Mouse (Mus musculus): ENCODE measurements around the gene Rpl23a.

Rpl23a gene

DNA sequence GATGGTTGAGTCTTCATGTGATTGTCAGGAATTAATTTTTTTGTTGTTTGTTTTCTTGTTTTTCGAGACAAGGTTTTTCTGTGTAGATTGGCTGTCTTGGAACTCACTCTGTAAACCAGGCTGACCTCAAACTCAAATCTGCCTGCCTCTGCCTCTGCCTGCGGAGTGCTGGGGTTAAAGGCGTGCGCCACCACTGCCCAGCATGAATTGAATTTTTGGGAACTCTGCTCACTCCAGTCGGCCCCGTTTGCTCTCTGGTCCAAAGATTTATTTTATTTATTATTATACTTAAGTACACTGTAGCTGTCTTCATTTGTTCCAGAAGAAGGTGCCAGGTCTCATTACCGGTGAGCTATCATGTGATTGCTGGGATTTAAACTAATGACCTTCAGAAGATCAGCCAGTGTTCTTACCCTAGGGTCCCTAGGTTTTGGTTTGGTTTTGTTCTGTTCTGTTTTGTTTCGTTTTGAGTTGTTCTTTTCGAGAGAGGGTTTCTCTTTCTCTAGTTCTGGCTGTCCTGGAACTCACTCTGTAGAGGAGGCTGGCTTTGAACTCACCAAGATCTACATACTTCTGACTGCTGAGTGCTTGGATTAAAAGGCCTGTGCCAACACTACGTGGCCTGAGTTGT is 615 bp upstream of the Rpl23a start:
- peak; percentile 87 for DNase-seq

DNA sequence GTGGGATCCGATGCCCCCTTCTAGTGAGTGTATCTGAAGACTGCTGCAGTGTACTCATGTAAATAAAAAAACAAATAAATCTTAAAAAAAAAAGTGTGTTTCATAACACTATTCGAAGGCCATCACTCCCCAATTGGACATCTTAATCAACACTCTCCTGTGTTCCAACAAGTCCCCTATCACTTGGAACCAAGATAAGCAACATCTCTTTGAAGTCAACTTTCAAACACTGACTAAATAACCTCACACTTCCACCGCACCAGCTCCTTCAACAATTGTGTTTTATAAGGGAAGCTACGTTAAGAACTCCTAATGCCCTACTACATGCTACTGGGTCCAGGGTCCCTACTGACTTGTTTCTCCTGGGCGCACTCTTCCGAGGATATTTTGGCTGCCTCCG is 934 bp downstream of the Rpl23a start:
- DNase-seq: no peak

DNA sequence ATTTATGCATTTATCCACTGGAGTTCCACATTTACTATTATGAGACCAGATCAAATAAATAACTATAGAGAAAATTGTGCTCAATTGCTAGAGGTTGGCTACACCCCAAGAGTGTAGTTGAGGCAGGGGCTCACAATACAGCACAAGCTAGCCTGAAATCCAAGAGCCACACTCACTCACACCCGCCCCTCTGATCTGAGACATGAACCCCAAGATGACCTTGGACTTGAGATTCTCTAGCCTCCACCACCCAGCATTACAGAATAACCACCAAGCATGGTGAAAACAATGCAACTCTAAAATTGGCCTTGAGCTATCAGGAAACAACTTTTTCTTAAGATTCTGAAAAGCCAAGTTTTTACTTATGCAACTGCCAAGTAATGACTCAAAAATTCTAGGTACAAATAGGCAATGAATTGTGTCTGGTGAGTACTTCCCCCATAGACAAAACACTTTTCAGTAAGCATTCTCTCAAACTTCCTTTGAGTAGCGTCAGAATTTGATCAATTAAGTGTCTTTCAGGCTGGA is 1.5 kb downstream of the Rpl23a start:
- peak; percentile 89 for DNase-seq

DNA sequence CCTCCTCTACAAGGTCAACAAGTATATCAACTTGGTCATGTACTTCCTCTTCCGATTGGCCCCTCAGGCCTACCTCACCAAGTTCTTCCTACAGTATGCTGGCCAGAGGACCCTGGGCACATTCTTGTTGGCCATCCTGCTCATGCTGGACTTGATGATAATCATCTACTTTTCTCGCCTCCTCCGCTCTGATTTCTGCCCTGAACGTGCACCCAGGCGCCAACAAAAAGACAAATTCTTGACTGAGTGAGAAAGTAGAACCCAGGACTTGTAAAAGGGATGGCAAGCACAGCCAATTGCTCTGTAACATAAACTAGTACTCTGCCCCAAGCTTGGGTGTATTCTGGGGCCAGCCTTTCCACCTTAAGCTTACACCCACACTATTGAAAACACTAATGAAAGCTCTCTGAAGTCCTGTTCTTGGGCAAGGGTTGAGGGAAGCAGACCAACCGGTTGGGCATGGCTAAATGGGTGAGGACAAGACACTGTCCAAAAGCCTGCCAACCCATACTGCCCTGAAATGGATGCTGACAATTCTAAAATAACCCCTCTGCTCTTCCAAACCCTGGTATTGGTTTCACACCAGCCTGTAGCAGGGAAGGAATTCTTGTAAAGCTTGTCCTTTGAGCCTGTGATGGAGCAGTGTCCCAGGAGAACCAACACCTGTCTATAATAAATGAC is 3.2 kb downstream of the Rpl23a start:
- DNase-seq: peak; percentile 87

DNA sequence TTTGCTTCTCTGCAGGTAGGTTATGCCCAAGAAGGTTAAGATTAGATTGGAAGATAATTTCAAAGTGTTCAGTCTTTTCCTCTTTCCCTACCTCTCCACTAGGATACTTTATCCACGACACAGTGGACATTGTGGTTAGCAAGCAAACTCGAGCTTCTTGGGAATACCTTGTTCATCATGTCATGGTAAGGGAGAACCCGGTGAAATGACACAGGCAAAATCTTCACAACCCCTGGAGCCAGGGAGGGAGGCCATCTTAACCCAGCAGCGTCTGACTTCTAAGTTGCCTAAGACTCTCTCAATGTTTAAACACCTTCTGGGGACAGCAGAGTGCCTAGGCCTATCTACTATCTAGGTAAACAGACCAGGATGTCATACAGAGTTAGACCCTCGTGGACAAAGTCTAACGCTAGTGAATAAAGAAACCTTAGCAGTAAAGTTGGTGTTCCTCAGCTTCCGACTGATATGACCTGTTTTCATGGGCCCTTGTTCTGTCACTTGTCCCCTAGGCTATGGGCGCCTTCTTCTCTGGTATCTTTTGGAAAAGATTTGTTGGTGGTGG is 3.9 kb downstream of the Rpl23a start:
- DNase-seq: no peak

DNA sequence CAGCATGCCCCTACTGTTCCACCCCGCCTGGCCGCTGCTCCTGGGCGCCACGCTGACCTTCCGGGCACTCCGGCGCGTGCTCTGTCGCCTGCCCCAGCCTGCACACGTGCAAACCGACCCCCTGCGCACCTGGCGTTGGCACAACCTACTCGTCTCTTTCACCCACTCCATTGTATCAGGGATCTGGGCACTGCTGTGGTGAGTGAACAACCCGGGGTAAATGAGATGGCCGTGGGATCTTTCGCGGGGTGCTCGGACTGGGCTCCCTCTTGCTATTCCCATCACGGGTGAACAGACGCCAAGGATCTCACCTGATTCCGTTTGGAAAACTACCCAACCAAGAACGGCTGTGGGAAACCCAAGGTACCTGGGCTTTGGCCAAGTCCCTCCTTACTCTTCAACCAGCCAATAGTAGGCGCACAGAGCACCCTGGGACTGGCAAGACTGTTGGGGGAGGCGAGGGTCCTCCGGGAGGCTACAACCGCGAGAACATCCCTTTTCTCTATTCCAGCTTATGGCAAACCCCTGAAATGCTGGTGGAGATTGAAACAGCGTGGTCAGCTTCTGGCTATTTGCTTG is 4.4 kb downstream of the Rpl23a start:
- DNase-seq: peak; percentile 97

GRCm38 (mm10) chr11:78177903-78178858 is 5.2 kb downstream of the Rpl23a start:
- DNase-seq: peak; percentile 99

- peak; percentile 96 for DNase-seq
Measured at GRCm38 (mm10) chr11:78177437-78177836, 5.9 kb downstream of the Rpl23a start.

DNA sequence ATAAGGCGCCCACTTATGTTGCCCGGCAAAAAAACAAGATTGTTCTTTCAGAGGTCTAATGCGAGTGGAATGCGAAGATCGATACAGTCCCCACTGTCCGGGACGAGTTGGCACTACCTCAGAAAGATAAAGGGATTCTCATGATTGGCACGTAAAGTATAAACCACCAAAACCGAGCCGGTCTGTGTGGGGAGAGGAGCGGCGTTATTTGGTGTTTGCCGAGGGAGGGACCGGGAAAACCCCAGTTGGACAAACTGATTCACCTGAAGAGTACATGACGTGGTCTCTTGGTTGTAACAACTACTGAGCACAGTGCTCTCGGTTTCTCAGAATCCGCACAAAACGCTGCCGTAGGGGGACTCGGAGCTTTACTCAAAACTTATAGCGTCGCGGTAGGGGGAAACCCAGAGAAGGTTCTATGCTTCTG is 6.5 kb downstream of the Rpl23a start:
- peak; percentile 93 for DNase-seq

- DNase-seq: peak; percentile 99
Measured at GRCm38 (mm10) chr11:78176402-78176862, 7.0 kb downstream of the Rpl23a start, which contains the start of the genes Nek8 and Tlcd1. TSS of gene Nek8 (minus strand) at chr11:78176675. TSS of gene Tlcd1 (plus strand) at chr11:78176711.

GRCm38 (mm10) chr11:78175771-78176401 is 7.5 kb downstream of the Rpl23a start:
- no peak for DNase-seq

- DNase-seq: no peak
Measured at GRCm38 (mm10) chr11:78174506-78174905, 8.9 kb downstream of the Rpl23a start.

DNA sequence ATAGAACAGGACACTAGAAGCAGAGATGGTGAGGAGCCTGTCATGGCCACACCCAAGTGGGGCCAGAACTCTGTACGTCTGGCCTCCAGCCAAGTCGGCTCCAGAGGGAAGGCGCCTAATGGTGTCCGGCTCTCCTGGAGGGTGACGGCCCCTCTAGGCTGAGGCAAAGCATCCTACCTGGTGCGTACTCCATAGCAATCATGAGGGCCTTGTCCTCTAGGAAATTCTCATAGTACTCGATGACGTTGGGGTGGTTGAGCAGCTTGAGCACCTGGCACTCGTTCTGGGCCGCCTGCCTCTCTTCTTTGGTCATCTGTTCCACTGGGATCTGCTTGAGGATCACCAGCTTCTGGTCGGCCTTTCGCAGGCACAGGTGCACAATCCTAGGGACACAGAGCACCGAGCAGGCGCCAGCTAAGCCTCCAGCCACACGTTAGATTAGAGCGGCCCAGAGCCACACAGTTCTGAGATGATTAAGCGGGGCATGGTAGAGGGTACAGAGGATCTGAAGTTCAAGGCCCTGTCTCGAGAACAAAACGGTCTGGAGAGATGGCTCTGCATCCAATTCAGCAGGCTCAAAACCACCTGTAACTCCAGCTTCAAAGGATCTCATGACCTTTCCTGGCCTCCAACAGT is 10.5 kb downstream of the Rpl23a start:
- peak; percentile 91 for DNase-seq

GRCm38 (mm10) chr11:78172034-78172747 is 11.2 kb downstream of the Rpl23a start:
- DNase-seq: peak; percentile 87

DNA sequence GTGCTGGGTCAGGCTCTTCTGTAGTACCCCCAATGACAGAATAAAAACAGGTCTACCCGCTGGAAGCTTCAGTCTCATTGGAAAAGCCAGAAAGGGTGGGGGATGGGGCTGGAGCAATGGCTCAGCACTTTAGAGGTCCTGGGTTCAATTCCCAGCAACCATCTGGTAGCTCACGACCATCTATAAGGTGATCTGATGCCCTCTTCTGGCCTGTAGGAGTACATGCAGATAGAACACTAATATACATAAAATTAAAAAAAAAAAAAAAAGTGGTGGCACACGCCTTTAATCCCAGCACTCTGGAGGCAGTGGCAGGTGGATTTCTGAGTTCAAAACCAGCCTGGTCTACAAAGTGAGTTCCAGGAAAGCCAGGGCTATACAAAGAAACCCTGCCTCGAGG is 12.1 kb downstream of the Rpl23a start:
- DNase-seq: no peak

GRCm38 (mm10) chr11:78170306-78170705 is 13.1 kb downstream of the Rpl23a start:
- DNase-seq: peak; percentile 87

DNA sequence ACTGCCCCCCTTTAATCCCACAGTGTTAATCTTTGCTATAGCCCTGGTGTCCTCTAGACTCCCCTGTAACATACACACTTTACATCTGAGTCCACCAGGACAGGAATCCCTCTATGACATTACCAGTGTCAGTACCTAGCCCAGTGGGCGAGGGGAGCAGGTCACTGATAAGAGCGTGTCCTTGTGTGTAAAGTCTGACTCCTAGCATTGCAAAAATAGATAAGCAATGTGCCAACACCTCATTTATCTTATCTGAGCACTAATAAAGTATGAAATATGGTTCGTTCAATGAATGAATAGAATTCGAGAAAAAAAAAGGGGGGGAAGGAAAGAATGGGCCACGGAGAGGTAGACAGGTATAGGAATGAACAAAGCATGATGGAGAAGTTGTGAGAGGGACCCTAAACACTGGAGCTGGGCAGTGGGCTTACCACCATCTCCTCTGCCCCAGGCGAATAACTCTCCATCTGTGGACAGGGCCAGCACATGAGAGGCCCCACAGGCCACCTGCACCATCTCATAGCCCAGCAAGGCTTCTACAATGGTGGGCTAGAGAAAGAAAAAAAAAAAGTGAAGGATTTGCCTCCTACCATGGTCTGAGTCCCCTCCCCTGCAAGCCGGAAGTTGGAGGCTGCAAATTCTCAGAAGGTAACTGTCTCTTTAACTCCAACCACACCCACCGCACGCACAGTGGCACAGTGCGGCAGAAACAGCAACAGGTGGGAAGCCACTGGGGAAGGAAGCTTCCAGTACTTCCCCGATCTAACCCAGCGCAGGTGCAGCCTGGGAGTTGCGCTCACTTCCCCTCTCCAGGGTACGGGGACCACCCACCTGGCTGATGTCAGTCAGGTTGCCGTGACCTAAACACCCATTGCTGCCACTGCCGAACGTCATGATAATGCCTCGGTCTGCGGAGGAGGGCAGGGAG is 14.6 kb downstream of the Rpl23a start:
- DNase-seq: no peak

- DNase-seq: peak; percentile 88
Measured at GRCm38 (mm10) chr11:78167257-78167959, 16.0 kb downstream of the Rpl23a start.

GRCm38 (mm10) chr11:78166640-78167039 is 16.7 kb downstream of the Rpl23a start:
- no peak for DNase-seq

Data from heart, adult 11 months (tissue).